Mouse (Mus musculus) midbrain, postnatal 0 days (tissue): ENCODE measurements around the gene Letmd1. TPM values are rescaled to one million over a fixed set of nuclear protein-coding genes. Genes with fewer than 3 reads are reported as not detected.

Source experiments
- ATAC-seq: fragments of 200-750 bp; cut with Nextera tagmentation; 2 replicates; pipeline ENCODE4 v1.8.0; 2017; ENCODE audit warnings: moderate number of reproducible peaks, mild to moderate bottlenecking, moderate TSS enrichment, moderate library complexity; ENCODE audit not compliant: low FRiP score
- DNase-seq: peaks from one replicate; pipeline ENCODE4 v3.0.0-alpha.2; 2015; ENCODE audit warnings: low spot score
- H3K27ac ChIP-seq: fragments of 300-500 bp; sonication (generic); 2 replicates; pipeline ENCODE4 v1.5.1; 2014; ENCODE audit warnings: low read depth, mild to moderate bottlenecking, low read length, mixed read lengths
- H3K27me3 ChIP-seq: fragments of 300-500 bp; sonication (generic); 2 replicates; pipeline ENCODE4 v1.6.1; 2014; ENCODE audit warnings: low read length, control low read depth, mixed read lengths; ENCODE audit not compliant: insufficient read depth
- H3K36me3 ChIP-seq: fragments of 300-500 bp; sonication (generic); 2 replicates; pipeline ENCODE4 v1.6.1; 2014; ENCODE audit warnings: low read length, control low read depth, mixed read lengths; ENCODE audit not compliant: insufficient read depth
- H3K4me1 ChIP-seq: fragments of 300-500 bp; sonication (generic); 2 replicates; pipeline ENCODE4 v1.6.1; 2014; ENCODE audit warnings: mild to moderate bottlenecking, control low read depth, antibody characterized with exemption, low read length, mixed read lengths; ENCODE audit not compliant: insufficient read depth
- H3K4me2 ChIP-seq: fragments of 300-500 bp; sonication (generic); 2 replicates; pipeline ENCODE4 v1.6.1; 2014; ENCODE audit warnings: low read depth, mild to moderate bottlenecking, low read length, mixed read lengths; ENCODE audit not compliant: poor library complexity, severe bottlenecking
- H3K4me3 ChIP-seq: fragments of 300-500 bp; sonication (generic); 2 replicates; pipeline ENCODE4 v1.5.1; 2014; ENCODE audit warnings: low read depth, mild to moderate bottlenecking, low read length, moderate library complexity
- H3K9ac ChIP-seq: fragments of 300-500 bp; sonication (generic); replicated peaks from 2 replicates; pipeline ENCODE4 v1.6.1; 2014; ENCODE audit warnings: mild to moderate bottlenecking, low read length, moderate library complexity, mixed read lengths; ENCODE audit not compliant: poor library complexity, severe bottlenecking
- H3K9me3 ChIP-seq: fragments of 300-500 bp; sonication (generic); 2 replicates; pipeline ENCODE4 v1.6.1; 2016; ENCODE audit warnings: low read length, control low read depth
- CTCF ChIP-seq: IDR thresholded peaks from 2 replicates; pipeline ENCODE4 v1.5.1; 2016; ENCODE audit warnings: antibody characterized with exemption, mild to moderate bottlenecking
- WGBS: fragments of 180-500 bp; shearing (Covaris S2); extraction: QIAGEN DNeasy Blood & Tissue Kit; methylation state at CpG from one replicate; pipeline ENCODE4 v1.1.7; 2014; 5-methylcytosine and 5-hydroxymethylcytosine counted together
- polyA plus RNA-seq: library from polyadenylated mRNA; unstranded; fragments of >200 nt; fragmentation: Nextera tagmentation; extraction: Ambion mirVana; gene quantifications from 2 replicates; pipeline ENCODE4 v1.2.1, GENCODE M21; 2015
- total RNA-seq: library from RNA; depleted of rRNA; stranded (reverse); fragments of >200 nt; gene quantifications from 2 replicates; pipeline ENCODE4 v1.2.3, GENCODE M21; 2014; rRNA removed

The Letmd1 gene
- total and polyA plus RNA-seq, 2 experiments from 2014 or later, result 53.0 to 86.0 TPM

GRCm38 (mm10) chr15:100515121-100515520 lies 46.3 kb downstream of the Letmd1 start:
- no peaks in the 10 kb centered on the region for H3K4me1 ChIP-seq
- H3K36me3 ChIP-seq, result peaks cover 55% of the 10 kb centered on the region
- no peaks in the 10 kb centered on the region for H3K27me3 ChIP-seq
- DNase-seq (no peak), ATAC-seq (no peak)
- H3K9me3 ChIP-seq, result no peaks in the 10 kb centered on the region
- no peak overlapping the region for H3K27ac ChIP-seq
- TF ChIP-seq CTCF, result no peak
- WGBS, result 93% methylated on average over 2 of the region's 2 CpGs
- H3K9ac ChIP-seq, result no peak overlapping the region
- H3K4me3 ChIP-seq, result no peak overlapping the region
- no peak overlapping the region for H3K4me2 ChIP-seq

- no peak for TF ChIP-seq CTCF
- Histone ChIP-seq H3K9ac (no peak overlapping the region), H3K9me3 (no peaks in the 10 kb centered on the region), H3K36me3 (peaks cover 34% of the 10 kb centered on the region), H3K4me1 (no peaks in the 10 kb centered on the region), H3K4me3 (no peak overlapping the region), H3K27me3 (no peaks in the 10 kb centered on the region), H3K27ac (no peak overlapping the region), H3K4me2 (no peak overlapping the region)
- 93% methylated on average over 14 of the region's 14 CpGs for WGBS
- DNase-seq, result no peak
- ATAC-seq, result no peak
Measured at GRCm38 (mm10) chr15:100520306-100520705, 51.5 kb downstream of the Letmd1 start.

GRCm38 (mm10) chr15:100525405-100525804 lies 56.6 kb downstream of the Letmd1 start:
- peaks cover 14% of the 10 kb centered on the region; the same call in 1 of the 2 replicates for H3K36me3 ChIP-seq
- no peak overlapping the region for H3K4me3 ChIP-seq
- no peak for ATAC-seq
- DNase-seq, result no peak
- TF ChIP-seq CTCF, result no peak
- H3K4me1 ChIP-seq, result no peaks in the 10 kb centered on the region
- H3K9me3 ChIP-seq, result no peaks in the 10 kb centered on the region
- 95% methylated on average over 14 of the region's 14 CpGs for WGBS
- H3K27ac ChIP-seq, result no peak overlapping the region
- H3K4me2 ChIP-seq, result no peak overlapping the region
- H3K9ac ChIP-seq, result no peak overlapping the region
- H3K27me3 ChIP-seq, result no peaks in the 10 kb centered on the region

- Histone ChIP-seq H3K36me3 (peaks cover 4% of the 10 kb centered on the region; the same call in 1 of the 2 replicates), H3K4me2 (no peak overlapping the region), H3K9ac (no peak overlapping the region), H3K4me1 (no peaks in the 10 kb centered on the region), H3K27me3 (no peaks in the 10 kb centered on the region), H3K9me3 (no peaks in the 10 kb centered on the region), H3K27ac (no peak overlapping the region), H3K4me3 (no peak overlapping the region)
- DNase-seq (no peak), ATAC-seq (no peak)
- no peak for TF ChIP-seq CTCF
- WGBS, result 86% methylated on average over 5 of the region's 5 CpGs
Measured at GRCm38 (mm10) chr15:100527900-100528299, 59.1 kb downstream of the Letmd1 start.

Other genes starting within 250 kb of the Letmd1 start
- gene Atf1, start 241.2 kb upstream of the Letmd1 start, total RNA-seq, result 7.6 and 15.8 TPM in 2 replicates
- 8.3 and 9.8 TPM in 2 replicates for gene Atf1, start 241.2 kb upstream of the Letmd1 start, polyA plus RNA-seq
- gene Tmprss12, start 188.2 kb upstream of the Letmd1 start, total RNA-seq, result not detected in 2 replicates
- not detected in 2 replicates for gene Tmprss12, start 188.2 kb upstream of the Letmd1 start, polyA plus RNA-seq
- gene Mettl7a1, start 164.9 kb upstream of the Letmd1 start, total RNA-seq, result 12.4 and 13.5 TPM in 2 replicates
- 2.0 and 2.6 TPM in 2 replicates for gene Mettl7a1, start 164.9 kb upstream of the Letmd1 start, polyA plus RNA-seq
- not detected in 2 replicates for gene Mettl7a3, start 134.1 kb upstream of the Letmd1 start, total RNA-seq
- not detected in 2 replicates for gene Mettl7a3, start 134.1 kb upstream of the Letmd1 start, polyA plus RNA-seq
- gene Methig1, start 115.9 kb upstream of the Letmd1 start, total RNA-seq, result not detected in 2 replicates
- not detected in 2 replicates for gene Methig1, start 115.9 kb upstream of the Letmd1 start, polyA plus RNA-seq
- not detected in 2 replicates for gene Mettl7a2, start 115.8 kb upstream of the Letmd1 start, total RNA-seq
- not detected in 2 replicates for gene Mettl7a2, start 115.8 kb upstream of the Letmd1 start, polyA plus RNA-seq
- gene Higd1c, start 104.5 kb upstream of the Letmd1 start, total RNA-seq, result not detected in 2 replicates
- gene Higd1c, start 104.5 kb upstream of the Letmd1 start, polyA plus RNA-seq, result not detected in 2 replicates
- not detected in 2 replicates for gene Gm5475, start 46.9 kb upstream of the Letmd1 start, total RNA-seq
- gene Gm5475, start 46.9 kb upstream of the Letmd1 start, polyA plus RNA-seq, result 0.15 and 0.17 TPM in 2 replicates
- gene Slc11a2, start 44.0 kb upstream of the Letmd1 start, total RNA-seq, result 29.5 and 34.4 TPM in 2 replicates
- gene Slc11a2, start 44.0 kb upstream of the Letmd1 start, polyA plus RNA-seq, result 17.0 and 23.6 TPM in 2 replicates
- gene Csrnp2, start 26.5 kb downstream of the Letmd1 start, total RNA-seq, result 61.5 and 66.3 TPM in 2 replicates
- 35.8 and 37.0 TPM in 2 replicates for gene Csrnp2, start 26.5 kb downstream of the Letmd1 start, polyA plus RNA-seq
- 30.4 and 33.6 TPM in 2 replicates for gene Tfcp2, start 83.0 kb downstream of the Letmd1 start, total RNA-seq
- 33.0 and 36.7 TPM in 2 replicates for gene Tfcp2, start 83.0 kb downstream of the Letmd1 start, polyA plus RNA-seq
- 78.4 and 111 TPM in 2 replicates for gene Pou6f1, start 131.0 kb downstream of the Letmd1 start, total RNA-seq
- gene Pou6f1, start 131.0 kb downstream of the Letmd1 start, polyA plus RNA-seq, result 26.7 and 30.6 TPM in 2 replicates
- gene Dazap2, start 146.3 kb downstream of the Letmd1 start, total RNA-seq, result 89.3 and 148 TPM in 2 replicates
- 133 and 134 TPM in 2 replicates for gene Dazap2, start 146.3 kb downstream of the Letmd1 start, polyA plus RNA-seq
- 1.2 and 2.5 TPM in 2 replicates for gene Smagp, start 167.9 kb downstream of the Letmd1 start, total RNA-seq
- 2.6 and 3.8 TPM in 2 replicates for gene Smagp, start 167.9 kb downstream of the Letmd1 start, polyA plus RNA-seq
- 2.1 and 2.7 TPM in 2 replicates for gene Bin2, start 200.5 kb downstream of the Letmd1 start, total RNA-seq
- 1.2 TPM in 2 replicates for gene Bin2, start 200.5 kb downstream of the Letmd1 start, polyA plus RNA-seq
- gene Cela1, start 218.9 kb downstream of the Letmd1 start, total RNA-seq, result 2.0 TPM in 1 of 2 replicates, not detected in the other
- gene Cela1, start 218.9 kb downstream of the Letmd1 start, polyA plus RNA-seq, result 2.0 TPM in 2 replicates